Mouse (Mus musculus): Measurements from ENCODE around the gene Atp8b5.

DNA sequence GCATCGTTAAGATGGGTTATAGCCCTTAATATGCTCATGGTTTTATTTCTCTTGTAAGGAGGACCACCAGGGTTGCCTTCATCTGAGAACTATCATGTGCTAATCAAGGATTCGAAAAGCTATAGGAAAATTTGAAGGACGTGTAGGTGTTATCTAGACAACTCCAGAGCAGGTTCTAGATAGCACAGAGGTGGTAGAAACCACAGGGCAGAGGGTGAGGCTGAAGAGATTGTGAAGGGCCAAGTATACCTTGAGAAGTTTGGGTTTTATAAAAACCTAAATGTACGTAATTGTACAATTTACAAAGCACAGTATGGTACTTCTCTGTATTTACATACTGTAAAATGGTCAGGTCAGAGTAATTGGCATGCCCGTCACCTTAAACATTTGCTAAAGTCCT, 128.2 kb downstream of the Atp8b5 start:
- TF ChIP-seq CTCF (IDR thresholded peaks at IDR 0.05; ENCODE audit: borderline replicate concordance, insufficient read depth, low read depth, low read length): no peak
- no peak for TF ChIP-seq POLR2A (IDR thresholded peaks at IDR 0.05; ENCODE audit: borderline replicate concordance, insufficient read depth, low read length)

Measured in cerebellum, adult 2 months (tissue).